Mouse (Mus musculus): Measurements from ENCODE around the gene Nek10.

GRCm38 (mm10) chr14:14869239-14869638 lies 66.0 kb downstream of the Nek10 start:
- TF ChIP-seq GATA1 (IDR thresholded peaks at IDR 0.05; ENCODE audit: borderline replicate concordance, low read length) (no peak), FLI1 (IDR thresholded peaks at IDR 0.05; ENCODE audit: low read length) (no peak)

Data from megakaryocyte, embryonic 14.5 days (primary cell).